Mouse (Mus musculus) heart, embryonic 15.5 days (tissue): Measurements from ENCODE around the gene D13Ertd608e. TPM values are rescaled to one million over a fixed set of nuclear protein-coding genes. Genes with fewer than 3 reads are reported as not detected.
"Not testable (repeated sequence)": the region's sequence is repeated elsewhere in the genome, so short reads cannot be mapped to it uniquely, and the experiment has no call there.

Experiments used
- ATAC-seq: fragments of 200-750 bp; cut with Nextera tagmentation; replicated peaks from 2 replicates; pipeline ENCODE4 v1.8.0; 2017; ENCODE audit warnings: low read depth, moderate TSS enrichment; ENCODE audit not compliant: insufficient number of reproducible peaks, insufficient read depth, low FRiP score
- H3K27ac ChIP-seq: fragments of 300-500 bp; sonication (generic); 2 replicates; pipeline ENCODE4 v1.5.1; 2015; ENCODE audit warnings: mild to moderate bottlenecking, inconsistent platforms
- H3K27me3 ChIP-seq: fragments of 300-500 bp; sonication (generic); 2 replicates; pipeline ENCODE4 v1.6.1; 2015; ENCODE audit warnings: inconsistent platforms
- H3K36me3 ChIP-seq: fragments of 300-500 bp; sonication (generic); 2 replicates; pipeline ENCODE4 v1.6.1; 2015; ENCODE audit warnings: mild to moderate bottlenecking, inconsistent platforms
- H3K4me1 ChIP-seq: fragments of 300-500 bp; sonication (generic); replicated peaks from 2 replicates; pipeline ENCODE4 v1.6.1; 2015; ENCODE audit warnings: inconsistent platforms
- H3K4me2 ChIP-seq: fragments of 300-500 bp; sonication (generic); 2 replicates; pipeline ENCODE4 v1.6.1; 2015; ENCODE audit warnings: inconsistent platforms, mild to moderate bottlenecking, moderate library complexity
- H3K4me3 ChIP-seq: fragments of 300-500 bp; sonication (generic); 2 replicates; pipeline ENCODE4 v1.5.1; 2015; ENCODE audit warnings: mild to moderate bottlenecking, inconsistent platforms
- H3K9ac ChIP-seq: fragments of 300-500 bp; sonication (generic); 2 replicates; pipeline ENCODE4 v1.6.1; 2015; ENCODE audit warnings: mild to moderate bottlenecking, inconsistent platforms
- H3K9me3 ChIP-seq: fragments of 300-500 bp; sonication (generic); replicated peaks from 2 replicates; pipeline ENCODE4 v1.6.1; 2016; ENCODE audit warnings: inconsistent platforms
- WGBS: fragments of 180-500 bp; shearing (Covaris S2); methylation state at CpG from one replicate; pipeline ENCODE4 v1.1.7; 2015; ENCODE audit warnings: mixed read lengths; 5-methylcytosine and 5-hydroxymethylcytosine counted together
- polyA plus RNA-seq: library from polyadenylated mRNA; unstranded; fragments of >200 nt; fragmentation: Nextera tagmentation; extraction: Ambion mirVana; gene quantifications from 2 replicates; pipeline ENCODE4 v1.2.1, GENCODE M21; 2015

Gene D13Ertd608e
- not detected in 2 replicates for polyA plus RNA-seq

- H3K4me1 ChIP-seq, H3K9me3 ChIP-seq, H3K9ac ChIP-seq, H3K36me3 ChIP-seq, H3K27ac ChIP-seq: not testable (repeated sequence)
- peak; percentile 56; the same call in 1 of the 2 replicates for ATAC-seq
- Histone ChIP-seq H3K27me3 (peaks cover 17% of the 10 kb centered on the region), H3K4me3 (peak within 1 kb of the TSS; percentile 35), H3K4me2 (peak within 1 kb of the TSS; percentile 55)
- 13% methylated on average over 19 of the region's 25 CpGs for WGBS
Measured at GRCm38 (mm10) chr13:119835320-119836056, at the start of gene D13Ertd608e. D13Ertd608e (plus strand) TSS chr13:119836006.

- Histone ChIP-seq H3K36me3 (peaks cover 27% of the 10 kb centered on the region), H3K4me2 (peak overlapping the region; percentile 95), H3K27me3 (no peaks in the 10 kb centered on the region), H3K4me3 (peak overlapping the region; percentile 92), H3K9ac (peak overlapping the region; percentile 98), H3K4me1 (peaks cover 17% of the 10 kb centered on the region), H3K9me3 (no peaks in the 10 kb centered on the region), H3K27ac (peak overlapping the region; percentile 99)
- peak; percentile 72 for ATAC-seq
- under 1% methylated on average over 43 of the region's 66 CpGs for WGBS
Measured at GRCm38 (mm10) chr13:119789851-119790717, 45.7 kb upstream of the D13Ertd608e start.

GRCm38 (mm10) chr13:119790761-119791579 is 44.8 kb upstream of the D13Ertd608e start, which contains the start of gene Zfp131:
Zfp131 (minus strand) TSS chr13:119790889.
- H3K4me2 ChIP-seq = peak within 1 kb of the TSS; percentile 95
- peak within 1 kb of the TSS; percentile 99 for H3K27ac ChIP-seq
- peaks cover 17% of the 10 kb centered on the region for H3K4me1 ChIP-seq
- ATAC-seq = peak; percentile 98
- under 1% methylated on average over 76 of the region's 86 CpGs for WGBS
- H3K9me3 ChIP-seq = no peaks in the 10 kb centered on the region
- H3K9ac ChIP-seq = peak within 1 kb of the TSS; percentile 98
- H3K36me3 ChIP-seq = peaks cover 22% of the 10 kb centered on the region
- H3K27me3 ChIP-seq = no peaks in the 10 kb centered on the region
- peak within 1 kb of the TSS; percentile 92 for H3K4me3 ChIP-seq

DNA sequence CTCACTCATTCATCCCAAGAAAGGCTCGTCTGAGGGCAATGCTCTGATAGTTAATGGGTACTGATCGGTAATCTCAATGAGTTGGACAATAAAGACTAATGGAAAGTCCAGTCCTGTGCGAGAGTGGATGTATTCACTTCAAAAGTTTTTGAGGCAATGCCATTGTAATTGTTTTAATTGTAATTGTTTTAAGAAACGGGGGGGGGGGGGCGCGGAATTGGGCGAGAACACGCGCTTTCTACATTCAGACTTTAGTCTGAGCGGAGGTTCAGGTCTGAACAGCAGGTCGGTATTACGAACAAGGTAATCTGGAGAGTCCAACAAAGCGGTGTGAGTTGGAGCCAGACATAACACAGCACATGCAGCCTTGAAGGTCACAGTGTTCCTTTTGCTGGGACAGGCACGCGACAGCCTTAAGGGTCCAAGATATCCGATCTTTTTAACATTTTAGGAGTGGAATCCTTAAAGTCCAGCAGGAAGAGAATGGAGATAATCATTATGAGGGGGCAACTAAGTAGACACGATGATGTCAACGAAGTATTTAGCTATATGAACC is 44.1 kb upstream of the D13Ertd608e start:
- Histone ChIP-seq H3K27me3 (no peaks in the 10 kb centered on the region), H3K27ac (peak overlapping the region; percentile 99), H3K9ac (peak overlapping the region; percentile 98), H3K4me1 (peaks cover 17% of the 10 kb centered on the region), H3K36me3 (peaks cover 18% of the 10 kb centered on the region), H3K4me2 (peak overlapping the region; percentile 95), H3K9me3 (no peaks in the 10 kb centered on the region), H3K4me3 (peak overlapping the region; percentile 92)
- ATAC-seq = no peak
- 2% methylated on average over 18 of the region's 18 CpGs for WGBS

- Histone ChIP-seq H3K9ac (no peak overlapping the region), H3K4me2 (no peak overlapping the region), H3K36me3 (peaks cover 8% of the 10 kb centered on the region; the same call in 1 of the 2 replicates), H3K4me1 (peaks cover 17% of the 10 kb centered on the region), H3K27me3 (no peaks in the 10 kb centered on the region), H3K27ac (no peak overlapping the region), H3K9me3 (no peaks in the 10 kb centered on the region), H3K4me3 (no peak overlapping the region)
- 73% methylated on average over 5 of the region's 5 CpGs for WGBS
- no peak for ATAC-seq
Measured at GRCm38 (mm10) chr13:119792791-119793404, 42.9 kb upstream of the D13Ertd608e start.

- ATAC-seq = no peak
- H3K4me3 ChIP-seq = no peak overlapping the region
- WGBS = 59% methylated on average over 4 of the region's 4 CpGs
- no peak overlapping the region for H3K4me2 ChIP-seq
- no peaks in the 10 kb centered on the region for H3K27me3 ChIP-seq
- no peaks in the 10 kb centered on the region for H3K4me1 ChIP-seq
- no peaks in the 10 kb centered on the region for H3K36me3 ChIP-seq
- H3K9me3 ChIP-seq = no peaks in the 10 kb centered on the region
- no peak overlapping the region for H3K9ac ChIP-seq
- H3K27ac ChIP-seq = no peak overlapping the region
Measured at GRCm38 (mm10) chr13:119797656-119798055, 38.1 kb upstream of the D13Ertd608e start.

DNA sequence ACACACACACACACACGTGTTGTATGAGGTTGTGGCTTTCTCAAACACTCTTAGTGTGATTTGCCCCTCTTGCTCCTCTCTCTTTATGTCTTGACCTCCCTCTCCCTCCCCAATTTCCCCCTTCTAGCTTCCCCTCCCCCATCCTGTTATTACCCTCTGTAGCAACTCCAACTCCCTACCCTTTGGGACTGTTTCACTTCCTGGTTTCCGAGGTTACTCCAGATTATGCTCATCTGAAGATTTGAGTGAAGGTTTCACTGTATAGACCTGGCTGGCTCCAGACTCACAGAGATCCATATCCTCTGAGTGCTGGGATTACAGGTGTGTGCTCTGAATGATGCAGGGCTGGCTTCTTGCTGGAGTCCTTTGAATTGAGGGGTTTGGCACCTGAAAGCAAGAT is 26.9 kb upstream of the D13Ertd608e start:
- Histone ChIP-seq H3K9ac (no peak overlapping the region), H3K4me3 (no peak overlapping the region), H3K27me3 (no peaks in the 10 kb centered on the region), H3K4me2 (no peak overlapping the region), H3K9me3 (no peaks in the 10 kb centered on the region), H3K36me3 (no peaks in the 10 kb centered on the region), H3K27ac (no peak overlapping the region), H3K4me1 (no peaks in the 10 kb centered on the region)
- 65% methylated on average over 2 of the region's 2 CpGs for WGBS
- ATAC-seq = no peak

DNA sequence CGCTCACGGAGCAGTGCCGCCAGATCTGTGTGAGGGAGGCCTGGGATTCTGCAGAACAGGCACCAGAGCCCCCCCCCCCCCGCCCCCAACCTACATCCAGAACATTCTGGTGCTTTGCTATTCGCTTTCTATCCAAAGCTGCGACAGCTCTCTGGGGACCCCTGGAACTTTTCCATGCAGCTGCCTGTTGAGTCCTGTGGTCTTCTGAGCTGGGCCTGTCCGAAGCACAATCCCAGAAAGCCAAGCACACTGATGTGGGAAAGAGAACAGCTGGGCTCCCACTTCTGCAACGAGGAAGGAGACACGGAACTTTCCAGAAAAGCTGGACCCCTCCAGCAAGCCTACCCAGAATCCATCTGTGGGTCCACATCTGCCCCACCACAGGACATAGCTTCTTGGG is 25.8 kb upstream of the D13Ertd608e start:
- no peak overlapping the region for H3K27ac ChIP-seq
- WGBS = 78% methylated on average over 9 of the region's 9 CpGs
- no peak overlapping the region for H3K9ac ChIP-seq
- H3K4me2 ChIP-seq = no peak overlapping the region
- no peaks in the 10 kb centered on the region for H3K9me3 ChIP-seq
- H3K4me3 ChIP-seq = no peak overlapping the region
- no peak for ATAC-seq
- no peaks in the 10 kb centered on the region for H3K27me3 ChIP-seq
- no peaks in the 10 kb centered on the region for H3K4me1 ChIP-seq
- H3K36me3 ChIP-seq = no peaks in the 10 kb centered on the region

DNA sequence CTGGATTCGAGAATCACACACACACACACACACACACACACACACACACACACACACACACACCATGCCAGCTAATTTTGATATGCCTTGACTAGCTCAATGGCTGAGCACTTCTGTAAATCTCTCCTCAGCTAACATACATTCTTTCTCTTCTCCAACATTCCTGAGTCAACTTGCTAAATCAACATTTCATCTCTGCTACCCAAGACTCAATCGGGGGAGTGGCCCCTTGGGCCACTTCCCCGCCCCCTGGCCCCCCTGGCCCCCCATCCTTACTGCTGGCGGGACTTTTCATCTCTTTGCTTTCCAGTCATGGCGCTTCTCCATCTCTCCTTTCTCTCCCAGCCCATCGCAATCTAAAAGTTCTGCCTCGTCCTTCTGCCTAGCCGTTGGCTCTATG is 19.0 kb upstream of the D13Ertd608e start:
- Histone ChIP-seq H3K4me1 (no peaks in the 10 kb centered on the region), H3K9me3 (no peaks in the 10 kb centered on the region), H3K27me3 (no peaks in the 10 kb centered on the region), H3K4me3 (no peak overlapping the region), H3K27ac (no peak overlapping the region), H3K4me2 (no peak overlapping the region), H3K36me3 (no peaks in the 10 kb centered on the region), H3K9ac (no peak overlapping the region)
- 56% methylated on average over 8 of the region's 8 CpGs for WGBS
- ATAC-seq = no peak

DNA sequence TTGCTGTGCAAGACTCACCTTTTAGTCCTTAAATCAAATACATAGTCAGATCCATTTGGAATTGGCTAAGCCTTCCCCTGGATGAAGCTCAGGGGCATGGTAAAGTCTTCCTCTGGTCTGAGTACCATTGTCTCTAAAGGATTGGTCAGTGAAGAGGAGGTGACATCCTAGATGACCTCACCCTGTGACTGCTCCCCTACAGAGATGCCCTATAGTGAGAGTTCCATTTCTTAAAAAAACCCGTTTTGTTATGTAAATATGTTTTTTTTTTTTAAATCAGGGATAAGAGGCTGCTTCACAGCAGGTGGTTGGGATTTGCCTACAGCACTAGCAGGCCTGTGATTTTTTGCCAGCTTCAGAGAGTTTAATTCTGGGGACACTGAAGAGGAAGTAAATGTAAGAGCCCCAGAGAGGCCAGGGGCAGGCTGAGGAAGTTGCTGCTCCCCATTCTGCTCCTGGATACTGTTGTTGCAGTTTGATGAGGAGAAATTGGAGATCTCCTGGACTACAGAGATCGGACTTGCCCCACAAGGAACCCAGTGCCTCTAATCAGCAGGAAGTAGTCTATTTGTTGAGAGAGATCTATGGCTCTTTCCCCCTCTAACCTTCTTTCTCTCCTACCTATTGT is 18.1 kb upstream of the D13Ertd608e start:
- no peaks in the 10 kb centered on the region for H3K27me3 ChIP-seq
- H3K4me3 ChIP-seq = no peak overlapping the region
- H3K9ac ChIP-seq = no peak overlapping the region
- H3K36me3 ChIP-seq = no peaks in the 10 kb centered on the region
- no peaks in the 10 kb centered on the region for H3K9me3 ChIP-seq
- ATAC-seq = no peak
- no peak overlapping the region for H3K27ac ChIP-seq
- no peak overlapping the region for H3K4me2 ChIP-seq
- WGBS = 19% methylated on average over 2 of the region's 2 CpGs
- no peaks in the 10 kb centered on the region for H3K4me1 ChIP-seq
